Mouse (Mus musculus): ENCODE results near the gene Zfp948.
"Not testable (repeated sequence)": the region's sequence is repeated elsewhere in the genome, so short reads cannot be mapped to it uniquely, and the experiment has no call there.

Zfp948 gene

DNA sequence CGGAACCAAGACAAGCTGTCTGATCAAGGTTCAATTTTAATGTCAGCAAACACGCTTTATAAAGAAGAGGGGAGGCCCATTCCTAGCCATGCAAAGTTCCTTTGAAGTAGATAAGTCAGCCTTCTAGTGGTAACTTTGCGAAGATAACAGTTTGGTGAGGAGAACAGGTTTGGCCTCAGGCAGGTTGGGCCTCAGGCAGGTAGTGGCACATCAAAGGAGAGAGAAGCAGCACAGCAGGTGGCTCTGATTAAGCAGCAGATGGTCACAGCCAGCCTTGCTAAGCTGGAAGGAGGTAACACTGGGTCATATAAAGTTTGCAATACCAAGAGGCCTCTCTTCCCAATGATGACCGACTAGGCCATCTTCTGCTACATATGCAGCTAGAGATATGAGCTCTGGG, 69.0 kb downstream of the Zfp948 start:
- not testable (repeated sequence) for DNase-seq (ENCODE audit: low spot score)
